Mouse (Mus musculus) megakaryocyte, embryonic 14.5 days (primary cell): ENCODE results near the gene Acyp2. TPM values are rescaled to one million over a fixed set of nuclear protein-coding genes. Genes with fewer than 3 reads are reported as not detected.

Source experiments
- H3K27me3 ChIP-seq: replicated peaks from 2 replicates; pipeline ENCODE3; 2012; ENCODE audit warnings: inconsistent platforms
- H3K36me3 ChIP-seq: replicated peaks from 2 replicates; pipeline ENCODE3; 2012; ENCODE audit warnings: low read length, inconsistent platforms, mixed read lengths
- H3K4me1 ChIP-seq: 2 replicates; pipeline ENCODE4 v1.6.1; 2012; ENCODE audit warnings: inconsistent platforms
- H3K4me3 ChIP-seq: replicated peaks from 2 replicates; pipeline ENCODE3; 2012; ENCODE audit warnings: moderate library complexity, mild to moderate bottlenecking, inconsistent platforms
- H3K9me3 ChIP-seq: 2 replicates; pipeline ENCODE4 v1.6.1; 2012; ENCODE audit warnings: inconsistent platforms
- FLI1 ChIP-seq: IDR thresholded peaks from 2 replicates; pipeline ENCODE4 v1.6.1; 2012; ENCODE audit warnings: low read length, inconsistent platforms, mixed read lengths
- GATA1 ChIP-seq: IDR thresholded peaks from 3 replicates; pipeline ENCODE4 v1.6.1; 2012; ENCODE audit warnings: mixed read lengths, low read length, inconsistent platforms, borderline replicate concordance
- polyA plus RNA-seq: library from polyadenylated mRNA; stranded (reverse); fragments of >175 nt; gene quantifications from 2 replicates; pipeline ENCODE4 v1.2.3, GENCODE M21; 2012; ENCODE audit warnings: low replicate concordance; ENCODE audit not compliant: insufficient read depth

Acyp2 gene
- polyA plus RNA-seq, 1 experiment, result not detected

- H3K4me3 ChIP-seq, result no peak overlapping the region
- H3K9me3 ChIP-seq, result no peaks in the 10 kb centered on the region
- TF ChIP-seq FLI1 (no peak), GATA1 (no peak)
- no peaks in the 10 kb centered on the region for H3K4me1 ChIP-seq
- no peaks in the 10 kb centered on the region for H3K36me3 ChIP-seq
- H3K27me3 ChIP-seq, result no peaks in the 10 kb centered on the region
Measured at GRCm38 (mm10) chr11:30498738-30499355, 150.5 kb downstream of the Acyp2 start.

GRCm38 (mm10) chr11:30497151-30497550, 152.2 kb downstream of the Acyp2 start:
- H3K4me3 ChIP-seq, result no peak overlapping the region
- H3K27me3 ChIP-seq, result no peaks in the 10 kb centered on the region
- H3K36me3 ChIP-seq, result no peaks in the 10 kb centered on the region
- H3K4me1 ChIP-seq, result no peaks in the 10 kb centered on the region
- H3K9me3 ChIP-seq, result no peaks in the 10 kb centered on the region
- TF ChIP-seq GATA1 (no peak), FLI1 (no peak)

- Histone ChIP-seq H3K4me1 (no peaks in the 10 kb centered on the region), H3K4me3 (no peak overlapping the region), H3K36me3 (no peaks in the 10 kb centered on the region), H3K9me3 (no peaks in the 10 kb centered on the region), H3K27me3 (no peaks in the 10 kb centered on the region)
- no peak for TF ChIP-seq FLI1
- TF ChIP-seq GATA1, result no peak
Measured at GRCm38 (mm10) chr11:30491515-30492260, 157.7 kb downstream of the Acyp2 start.

- H3K27me3 ChIP-seq, result no peaks in the 10 kb centered on the region
- H3K9me3 ChIP-seq, result no peaks in the 10 kb centered on the region
- no peaks in the 10 kb centered on the region for H3K36me3 ChIP-seq
- TF ChIP-seq GATA1 (no peak), FLI1 (no peak)
- no peak overlapping the region for H3K4me3 ChIP-seq
- H3K4me1 ChIP-seq, result no peaks in the 10 kb centered on the region
Measured at GRCm38 (mm10) chr11:30488183-30488582, 161.2 kb downstream of the Acyp2 start.

- H3K36me3 ChIP-seq, result no peaks in the 10 kb centered on the region
- H3K27me3 ChIP-seq, result no peaks in the 10 kb centered on the region
- no peaks in the 10 kb centered on the region for H3K4me1 ChIP-seq
- no peak overlapping the region for H3K4me3 ChIP-seq
- no peak for TF ChIP-seq FLI1
- no peak for TF ChIP-seq GATA1
- no peaks in the 10 kb centered on the region for H3K9me3 ChIP-seq
Measured at GRCm38 (mm10) chr11:30483286-30483685, 166.1 kb downstream of the Acyp2 start.

GRCm38 (mm10) chr11:30471751-30472593, 177.4 kb downstream of the Acyp2 start, which contains the start of gene 4930505A04Rik:
4930505A04Rik (minus strand) TSS chr11:30471827.
- no peaks in the 10 kb centered on the region for H3K36me3 ChIP-seq
- TF ChIP-seq GATA1, result no peak
- no peak for TF ChIP-seq FLI1

DNA sequence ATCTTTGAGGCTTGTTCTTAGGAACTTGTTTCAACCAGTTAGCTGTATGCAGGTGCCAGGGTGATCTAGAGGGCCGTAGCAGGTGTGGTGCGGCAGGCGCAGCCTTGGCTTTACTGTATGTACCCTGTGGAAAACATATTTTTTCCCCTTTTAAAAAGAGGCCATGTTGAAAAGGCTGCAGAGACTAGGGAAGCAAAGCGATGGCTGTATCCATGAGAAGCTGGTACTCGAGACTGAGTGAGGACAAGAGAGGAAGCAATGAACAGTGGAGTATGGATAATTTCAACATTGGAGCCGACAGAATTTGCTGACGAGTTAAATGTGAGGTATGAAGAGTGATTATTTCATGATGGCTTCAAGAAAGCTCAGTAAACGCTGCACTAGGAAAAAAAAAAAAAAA, 178.2 kb downstream of the Acyp2 start:
- Histone ChIP-seq H3K9me3 (no peaks in the 10 kb centered on the region), H3K27me3 (no peaks in the 10 kb centered on the region), H3K36me3 (no peaks in the 10 kb centered on the region), H3K4me1 (0 out of 2 replicates have a peak, but pooled peaks cover 4% of the 10 kb centered on the region), H3K4me3 (no peak overlapping the region)
- TF ChIP-seq GATA1 (no peak), FLI1 (no peak)

More at GRCm38 (mm10) chr11:30471751-30472593, 177.4 kb downstream of the Acyp2 start, which contains the start of gene 4930505A04Rik:
- Histone ChIP-seq H3K9me3 (no peaks in the 10 kb centered on the region), H3K27me3 (no peaks in the 10 kb centered on the region), H3K4me3 (peak within 1 kb of the TSS; percentile 78), H3K4me1 (0 out of 2 replicates have a peak, but pooled peaks cover 4% of the 10 kb centered on the region)

Other genes with a start within 250 kb of the Acyp2 start
- gene 4930505A04Rik, start 177.8 kb downstream of the Acyp2 start, polyA plus RNA-seq, result not detected in 2 replicates
- gene Psme4, start 122.1 kb upstream of the Acyp2 start, polyA plus RNA-seq, result 0.25 and 1.9 TPM in 2 replicates
- gene Gpr75, start 235.8 kb upstream of the Acyp2 start, polyA plus RNA-seq, result not detected in 2 replicates
- gene Asb3, start 235.8 kb upstream of the Acyp2 start, polyA plus RNA-seq, result 0.77 TPM in 1 of 2 replicates, not detected in the other